Mouse (Mus musculus) myocyte (in vitro differentiated cells): ENCODE results near the gene Mylk2.

Experiments used
- MYOG ChIP-seq, 3 experiments: IDR thresholded peaks; one replicate each; pipeline ENCODE4 v1.6.1; 2011; ENCODE audit warnings: control low read depth in 2 of 3, low read depth in 2 of 3, mild to moderate bottlenecking in 2 of 3; ENCODE audit not compliant: insufficient read length in 2 of 3, control insufficient read depth in 1 of 3, insufficient read depth in 1 of 3
- POLR2A ChIP-seq: IDR thresholded peaks from one replicate; pipeline ENCODE4 v1.6.1; 2011; ENCODE audit warnings: low read depth, mild to moderate bottlenecking, control low read depth, moderate library complexity; ENCODE audit not compliant: insufficient read length
- USF1 ChIP-seq: IDR thresholded peaks from one replicate; pipeline ENCODE4 v1.6.1; 2011; ENCODE audit warnings: low read depth, mild to moderate bottlenecking, control low read depth, moderate library complexity

GRCm38 (mm10) chr2:152925189-152925872 lies 14.2 kb downstream of the Mylk2 start:
- TF ChIP-seq USF1 (no peak), POLR2A (no peak), MYOG (IDR thresholded peaks at IDR 0.05; ENCODE audit: control insufficient read depth in 1 of 3, insufficient read depth in 1 of 3, insufficient read length in 2 of 3, low read depth in 2 of 3) (no peak)
